Mouse (Mus musculus) testis, postnatal 10 days (tissue): ENCODE results near the gene Styx.
"Not testable (repeated sequence)": the region's sequence is repeated elsewhere in the genome, so short reads cannot be mapped to it uniquely, and the experiment has no call there.

ENCODE experiments used
- DNase-seq: peaks from one replicate; pipeline ENCODE4 v3.0.0; 2021; ENCODE audit warnings: low spot score

Styx gene

GRCm38 (mm10) chr14:45364211-45365195 is 13.6 kb downstream of the Styx start:
- no peak for DNase-seq

- DNase-seq: no peak
Observed at GRCm38 (mm10) chr14:45365196-45365587, 14.3 kb downstream of the Styx start.

GRCm38 (mm10) chr14:45378771-45379170 is 27.9 kb downstream of the Styx start:
- DNase-seq: no peak

- no peak for DNase-seq
Observed at GRCm38 (mm10) chr14:45380756-45381155, 29.9 kb downstream of the Styx start.

GRCm38 (mm10) chr14:45382912-45383311 is 32.0 kb downstream of the Styx start:
- DNase-seq: no peak

- DNase-seq: no peak
Observed at GRCm38 (mm10) chr14:45385596-45385995, 34.7 kb downstream of the Styx start.

- DNase-seq: no peak
Observed at GRCm38 (mm10) chr14:45387480-45387879, 36.6 kb downstream of the Styx start.

GRCm38 (mm10) chr14:45388345-45389181 is 37.7 kb downstream of the Styx start:
- peak; percentile 96 for DNase-seq

- DNase-seq: no peak
Observed at GRCm38 (mm10) chr14:45389194-45389593, 38.3 kb downstream of the Styx start.

- DNase-seq: no peak
Observed at GRCm38 (mm10) chr14:45399836-45400235, 48.9 kb downstream of the Styx start.

GRCm38 (mm10) chr14:45403651-45404050 is 52.8 kb downstream of the Styx start:
- no peak for DNase-seq

GRCm38 (mm10) chr14:45404813-45405212 is 53.9 kb downstream of the Styx start, which contains the start of gene Gnpnat1:
Gene Gnpnat1, minus strand, starts transcription at chr14:45404913.
- not testable (repeated sequence) for DNase-seq

GRCm38 (mm10) chr14:45416265-45416664 is 65.4 kb downstream of the Styx start:
- DNase-seq: no peak

GRCm38 (mm10) chr14:45418553-45418952 is 67.7 kb downstream of the Styx start:
- DNase-seq: no peak

- DNase-seq: no peak
Observed at GRCm38 (mm10) chr14:45419323-45419722, 68.4 kb downstream of the Styx start.

- DNase-seq: no peak
Observed at GRCm38 (mm10) chr14:45422371-45422770, 71.5 kb downstream of the Styx start.

- no peak for DNase-seq
Observed at GRCm38 (mm10) chr14:45423220-45423619, 72.3 kb downstream of the Styx start.

- no peak for DNase-seq
Observed at GRCm38 (mm10) chr14:45430066-45430842, 79.4 kb downstream of the Styx start.

- DNase-seq: peak; percentile 75
Observed at GRCm38 (mm10) chr14:45432003-45432402, 81.1 kb downstream of the Styx start.

- DNase-seq: no peak
Observed at GRCm38 (mm10) chr14:45434220-45434619, 83.3 kb downstream of the Styx start.

- DNase-seq: no peak
Observed at GRCm38 (mm10) chr14:45438250-45438930, 87.5 kb downstream of the Styx start.
